Mouse (Mus musculus): ENCODE measurements around the gene Arf5.
A peak's percentile ranks its signal among the peaks of the same experiment; 100 is the strongest.

The Arf5 gene

DNA sequence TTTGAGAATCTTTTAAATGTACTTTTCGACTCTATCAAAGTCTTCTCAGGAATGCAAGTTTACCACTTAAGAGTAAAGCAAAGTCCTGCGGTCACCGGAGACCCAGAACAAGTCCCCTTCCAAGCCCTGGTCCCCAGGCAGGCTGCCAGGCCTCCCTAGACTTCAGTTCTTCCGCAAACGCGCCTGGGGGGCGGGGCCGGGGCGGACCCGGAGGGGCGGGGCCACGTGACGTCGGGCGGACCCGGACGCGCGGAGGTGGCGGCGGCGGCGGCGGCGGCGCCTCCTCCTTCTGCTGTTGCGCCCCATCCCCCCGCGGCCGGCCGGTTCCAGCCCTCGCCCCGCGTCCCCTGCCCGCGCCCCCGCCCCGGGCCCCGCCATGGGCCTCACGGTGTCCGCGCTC, at the start of gene Arf5:
Gene Arf5, plus strand, starts transcription at position 248 of the 400 bp plus-strand sequence.
- peak; percentile 98 for DNase-seq

DNA sequence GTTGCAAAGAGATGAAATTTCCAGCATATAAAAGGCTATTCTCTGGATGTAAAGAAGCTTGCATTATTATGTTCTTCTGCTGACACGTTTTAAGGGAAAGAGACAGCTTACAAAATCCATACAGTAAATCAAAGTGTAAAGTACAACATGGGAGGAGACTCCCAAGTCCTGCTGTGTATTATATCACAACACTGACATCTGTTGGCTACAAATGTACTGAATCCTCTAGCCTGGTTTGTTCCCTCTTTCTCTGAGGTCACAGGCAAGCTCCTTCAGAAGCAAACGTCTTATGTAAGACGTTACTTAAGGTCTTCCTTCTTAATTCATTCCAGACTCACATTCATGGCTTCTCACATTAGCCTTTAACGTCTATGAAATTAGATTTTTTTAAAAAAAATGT, 41.4 kb upstream of the Arf5 start:
- no peak for DNase-seq

DNA sequence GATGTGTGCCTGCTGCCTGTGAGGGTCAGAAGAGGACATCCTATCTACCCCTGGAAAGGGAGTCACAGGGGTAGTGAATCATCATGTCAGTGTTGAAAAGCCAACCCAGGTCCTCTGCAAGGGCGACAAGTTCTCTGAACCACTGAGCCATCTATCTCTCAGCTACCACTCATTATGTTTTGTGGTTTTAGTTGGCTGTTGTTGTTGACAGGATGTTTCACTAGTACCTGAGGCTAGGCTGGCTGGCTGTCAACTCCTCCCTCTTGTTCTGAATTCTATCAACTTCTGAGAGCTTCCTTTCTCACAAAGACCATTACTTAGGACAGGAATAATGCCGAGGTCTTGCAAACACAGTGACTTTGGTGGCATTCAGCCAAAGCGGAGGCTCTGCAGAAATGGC, 38.2 kb upstream of the Arf5 start:
- no peak for DNase-seq

DNA sequence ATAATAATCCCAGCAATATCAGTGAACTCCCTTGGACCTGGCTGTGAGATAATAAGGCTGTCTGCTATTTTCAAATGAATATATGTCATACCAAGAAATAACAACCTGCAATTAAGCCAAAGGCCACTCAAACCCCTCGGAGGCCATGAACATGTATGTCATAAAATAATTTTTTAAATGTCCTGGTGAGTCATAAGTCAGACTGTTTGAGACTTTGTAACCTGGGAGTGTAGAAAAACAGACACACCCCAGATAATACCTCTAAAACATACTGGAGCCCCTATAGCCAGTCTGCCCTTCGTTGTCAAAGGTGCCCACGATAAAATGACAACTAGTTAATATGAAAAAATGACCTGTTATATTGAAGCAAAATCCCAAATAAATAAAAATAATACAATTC, 34.3 kb upstream of the Arf5 start:
- DNase-seq: no peak

DNA sequence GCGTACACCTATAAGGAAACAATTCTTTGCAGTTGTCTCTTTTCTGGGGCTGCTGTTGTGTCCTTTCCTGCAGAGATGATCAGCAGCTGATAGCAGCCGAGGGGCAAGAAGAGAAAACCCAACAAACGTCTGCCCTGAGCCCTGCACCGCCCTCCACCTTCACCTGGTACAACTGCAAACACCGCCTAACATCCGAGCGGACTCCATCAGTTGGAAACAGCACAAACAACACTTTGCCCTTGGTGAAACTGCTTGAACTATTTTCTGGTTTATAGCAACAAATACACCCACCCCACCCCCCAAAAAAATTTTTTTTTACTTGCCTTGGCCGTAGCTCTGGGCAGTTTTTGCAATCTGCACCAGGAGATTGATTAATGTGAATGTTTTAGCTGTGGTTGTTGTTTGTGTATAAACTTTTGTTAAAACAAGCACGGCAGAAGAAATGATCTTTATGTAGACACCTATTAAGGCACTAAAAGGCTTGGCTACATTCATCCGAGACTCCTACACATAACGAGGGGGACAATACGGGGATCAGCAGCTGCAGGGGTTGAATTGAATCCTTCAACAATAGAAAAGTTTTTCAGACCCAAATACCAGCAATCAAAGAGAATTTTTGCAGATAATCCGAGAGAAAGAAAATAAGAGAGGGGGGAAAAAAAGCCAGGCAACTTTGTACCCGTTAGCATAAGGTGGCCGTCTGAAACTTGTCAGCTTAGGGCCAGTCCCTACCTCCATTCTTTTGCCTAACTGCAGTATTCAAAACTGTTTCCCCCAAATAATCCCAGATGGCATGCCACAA, 27.1 kb upstream of the Arf5 start:
- DNase-seq: no peak

DNA sequence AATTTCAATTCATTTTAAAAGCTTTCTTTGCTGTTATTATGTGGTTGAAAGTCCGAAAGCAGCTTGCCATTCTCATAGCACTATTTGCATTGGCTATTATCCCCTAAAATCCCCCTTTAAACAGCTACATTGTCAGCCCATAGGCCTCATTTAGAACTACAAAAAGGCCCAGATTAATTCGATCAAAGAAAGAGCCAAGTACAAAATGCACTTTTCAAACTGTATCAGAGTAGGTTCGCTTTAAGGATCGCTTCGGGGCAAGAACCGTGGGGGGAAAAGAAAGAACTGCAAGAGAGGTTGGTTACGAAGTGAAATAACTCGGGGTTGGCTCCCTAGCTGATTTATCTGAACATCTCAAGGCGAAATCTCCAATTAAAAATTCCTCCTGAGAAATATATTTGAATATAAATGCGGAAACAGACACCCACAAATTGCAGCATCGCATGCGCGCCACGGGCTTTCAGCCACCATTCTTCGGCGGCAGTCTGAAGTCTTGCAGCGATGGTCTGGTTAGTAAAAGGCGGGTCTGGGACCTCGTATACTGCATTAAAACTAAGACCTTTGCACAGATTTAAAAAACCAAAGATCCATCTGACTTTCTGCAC, 26.4 kb upstream of the Arf5 start:
- DNase-seq: peak; percentile 24

DNA sequence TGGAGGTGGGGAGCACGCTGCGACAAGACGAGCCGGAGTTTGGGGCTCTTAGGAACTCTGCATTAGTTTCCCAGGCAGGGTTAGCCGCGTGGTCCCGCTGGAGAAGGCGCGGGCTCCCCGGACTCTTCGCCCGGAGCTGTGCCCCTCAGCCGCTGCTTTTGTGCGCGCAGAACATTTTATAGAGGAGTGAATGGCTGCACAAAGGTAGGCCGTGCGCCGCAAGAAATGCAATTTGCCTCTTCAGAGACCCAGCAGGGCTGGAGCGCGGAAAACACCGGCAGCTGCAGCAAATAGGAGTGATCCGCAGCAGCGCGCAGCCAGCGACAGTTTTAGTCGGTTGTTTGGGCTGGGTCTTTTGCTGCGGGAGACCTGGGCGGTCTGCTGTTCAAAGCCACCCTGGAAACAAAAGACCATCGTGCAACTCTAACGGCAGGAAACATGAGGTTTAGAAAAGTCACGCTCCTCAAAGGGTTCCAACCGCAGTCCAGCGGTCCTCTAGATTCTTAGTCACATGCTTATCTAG, 25.6 kb upstream of the Arf5 start, which contains the start of gene Zfp800:
Gene Zfp800, minus strand, starts transcription at position 325 of the 523 bp plus-strand sequence.
- peak; percentile 37 for DNase-seq

DNA sequence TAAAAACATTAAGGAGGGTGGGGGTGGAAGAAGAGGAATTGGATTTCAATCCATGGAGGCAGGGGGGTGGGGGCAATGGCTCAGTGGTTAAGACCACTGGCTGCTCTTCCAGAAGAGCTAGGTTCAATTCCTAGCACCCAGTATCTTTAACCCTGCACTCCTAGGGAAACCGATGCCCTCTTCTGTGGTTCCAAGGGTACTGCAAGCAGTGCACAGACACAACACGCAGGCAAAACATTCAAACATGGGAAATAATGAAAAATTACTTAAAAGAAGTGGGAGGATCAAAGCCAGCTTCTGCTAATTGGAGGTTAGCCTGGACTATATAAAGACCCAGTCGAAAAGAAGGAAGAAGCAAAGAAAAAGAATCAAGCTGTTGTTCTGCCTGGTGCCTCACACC, 24.6 kb upstream of the Arf5 start:
- no peak for DNase-seq

DNA sequence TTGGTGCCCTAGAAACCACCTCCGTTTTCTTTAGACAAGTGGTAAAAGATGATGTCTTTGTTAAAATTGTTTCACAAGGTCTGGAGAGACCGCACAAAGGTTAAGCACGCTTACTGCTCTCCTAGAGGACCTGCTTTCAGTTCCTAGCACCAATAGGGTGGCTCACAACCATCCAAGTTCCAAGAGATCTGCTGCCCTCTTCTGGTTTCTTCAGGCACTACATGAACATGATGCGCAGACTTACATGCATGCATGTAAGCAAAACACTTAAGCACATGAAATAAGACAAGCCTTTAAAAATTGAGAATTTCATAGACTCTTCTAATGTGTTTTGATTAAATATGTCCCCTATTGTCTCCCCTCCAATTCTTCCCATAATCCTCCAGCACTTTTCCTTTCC, 23.6 kb upstream of the Arf5 start:
- DNase-seq: peak; percentile 38

DNA sequence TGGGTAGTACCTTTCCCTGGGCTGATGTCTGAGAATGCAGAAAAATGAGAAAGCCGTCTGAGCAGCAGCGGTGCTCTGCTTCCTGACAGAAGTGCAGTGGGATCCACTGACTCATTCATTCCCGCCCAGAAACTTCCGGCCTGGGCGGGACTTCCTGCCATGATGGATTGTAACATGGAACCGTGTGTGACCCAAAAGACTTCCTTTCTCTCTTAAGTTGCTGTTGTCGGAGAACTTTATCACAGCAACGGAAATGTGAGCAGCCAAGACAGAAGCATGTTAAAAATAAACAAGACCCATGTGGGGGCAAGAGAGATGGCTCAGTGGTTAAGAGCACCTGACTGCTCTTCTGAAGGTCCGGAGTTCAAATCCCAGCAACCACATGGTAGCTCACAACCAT, 13.3 kb upstream of the Arf5 start:
- no peak for DNase-seq

DNA sequence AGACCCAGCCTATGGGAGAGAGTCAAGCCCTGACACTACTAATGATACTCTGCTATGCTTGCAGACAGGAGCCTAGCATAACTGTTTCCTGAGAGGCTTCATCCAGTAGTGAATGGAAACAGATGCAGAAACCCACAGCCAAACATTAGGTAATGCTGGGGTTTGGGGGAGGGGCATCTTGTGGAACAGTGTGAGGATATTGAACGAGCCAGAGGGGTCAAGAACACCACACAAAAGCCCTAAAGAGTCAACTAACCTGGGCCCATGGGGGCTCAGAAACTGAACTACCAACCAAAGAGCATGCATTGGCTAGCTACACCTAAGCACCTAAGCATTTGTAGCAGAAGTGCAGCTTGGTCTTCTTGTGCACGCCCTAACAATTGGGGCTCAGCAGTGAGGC, 12.1 kb upstream of the Arf5 start:
- no peak for DNase-seq

DNA sequence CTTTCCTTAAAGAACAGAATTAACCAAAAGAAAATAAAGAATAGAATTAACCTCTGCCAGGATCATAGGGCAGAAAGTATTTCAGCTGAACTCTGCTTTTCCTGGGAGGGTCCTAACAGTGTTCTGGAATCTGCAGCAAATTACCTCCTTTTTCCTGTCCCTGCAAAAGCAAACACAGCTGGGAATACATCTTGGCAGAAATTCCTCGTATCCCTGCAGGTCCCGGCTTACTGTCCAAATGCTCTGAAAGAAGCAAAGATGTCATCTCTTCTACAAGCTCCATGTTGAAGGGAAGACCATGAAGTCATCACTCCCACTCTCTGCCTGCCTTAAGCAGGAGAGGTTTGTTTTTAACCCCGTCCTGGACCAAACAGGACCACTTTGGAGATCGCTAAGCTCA, 6.4 kb upstream of the Arf5 start:
- DNase-seq: no peak

DNA sequence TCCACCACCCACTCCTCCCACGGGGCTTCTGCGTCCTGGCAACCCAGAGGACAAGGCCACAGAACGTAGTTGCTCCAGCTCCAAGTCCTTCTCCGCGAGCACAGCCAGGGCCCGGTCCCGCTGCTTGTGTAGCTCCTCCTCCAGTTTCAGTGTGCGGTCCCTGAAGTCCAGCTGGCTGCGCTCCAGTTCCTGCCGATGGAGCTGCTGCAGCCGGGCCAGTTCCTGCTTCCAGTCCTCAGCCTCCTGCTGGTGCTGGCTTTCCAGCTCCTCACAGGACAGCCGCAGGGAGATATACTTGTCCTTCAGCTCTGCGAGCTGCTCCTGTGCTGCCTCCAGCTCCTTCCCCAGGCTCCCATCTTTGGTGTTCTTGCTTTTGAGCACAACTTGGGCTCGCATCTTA, 4.9 kb upstream of the Arf5 start:
- no peak for DNase-seq

DNA sequence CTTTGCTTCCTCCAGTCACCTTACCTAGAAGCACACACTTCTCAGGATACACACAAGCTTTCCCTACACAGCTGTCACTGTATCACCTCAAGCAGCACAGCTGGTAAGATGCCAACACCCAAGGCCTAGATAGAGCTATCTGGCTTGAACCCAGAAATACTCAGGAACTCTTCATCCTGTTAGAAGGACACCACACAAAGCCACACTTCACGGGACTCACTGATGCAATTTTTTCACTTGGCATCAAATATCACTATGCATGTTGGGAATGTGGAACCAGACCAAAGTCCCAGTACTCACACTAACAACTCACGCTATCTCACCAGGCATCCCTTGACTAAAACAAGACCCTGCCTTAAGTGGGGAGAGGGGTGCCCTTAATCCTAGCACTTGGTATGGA, 3.7 kb upstream of the Arf5 start:
- no peak for DNase-seq

DNA sequence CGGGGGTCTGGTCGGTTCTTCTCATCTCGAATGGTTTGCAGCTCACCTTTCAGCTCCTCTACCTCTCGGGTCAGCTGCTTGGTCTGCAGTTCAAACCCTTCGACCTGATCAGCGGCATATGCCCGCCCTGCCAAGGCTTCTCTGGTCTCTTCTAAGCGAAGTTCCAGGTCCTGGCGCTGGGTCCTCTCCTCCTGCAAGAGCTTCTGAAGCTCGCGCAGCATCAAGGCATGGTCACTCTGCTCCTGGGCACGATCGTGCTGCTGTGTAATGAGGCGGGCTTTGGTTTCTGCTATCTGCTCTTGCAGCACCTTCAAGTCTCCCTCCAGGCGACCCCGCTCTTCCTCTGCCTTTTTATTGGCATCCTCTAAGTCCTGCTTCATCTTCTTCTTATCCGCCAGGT, 3.0 kb upstream of the Arf5 start:
- peak; percentile 14 for DNase-seq

DNA sequence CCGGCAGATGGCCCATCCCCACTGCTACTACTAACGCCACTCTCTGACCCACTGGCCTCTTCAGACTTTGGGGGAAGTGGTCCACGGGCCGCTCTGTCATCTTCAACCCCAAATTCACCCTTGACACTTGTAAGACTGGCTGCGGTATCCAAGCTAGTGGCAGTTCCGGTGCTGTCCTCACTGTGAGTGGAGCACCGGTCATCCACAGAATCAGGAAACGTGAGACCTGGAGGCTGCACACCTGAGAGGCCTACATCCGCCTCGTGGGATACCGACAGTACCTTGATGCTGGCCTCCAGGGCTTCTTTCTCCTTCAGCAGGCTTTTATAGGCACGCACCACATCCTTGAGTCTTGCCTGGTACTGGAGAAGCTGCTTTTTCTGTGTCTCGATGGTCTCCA, 2.5 kb upstream of the Arf5 start:
- no peak for DNase-seq

DNA sequence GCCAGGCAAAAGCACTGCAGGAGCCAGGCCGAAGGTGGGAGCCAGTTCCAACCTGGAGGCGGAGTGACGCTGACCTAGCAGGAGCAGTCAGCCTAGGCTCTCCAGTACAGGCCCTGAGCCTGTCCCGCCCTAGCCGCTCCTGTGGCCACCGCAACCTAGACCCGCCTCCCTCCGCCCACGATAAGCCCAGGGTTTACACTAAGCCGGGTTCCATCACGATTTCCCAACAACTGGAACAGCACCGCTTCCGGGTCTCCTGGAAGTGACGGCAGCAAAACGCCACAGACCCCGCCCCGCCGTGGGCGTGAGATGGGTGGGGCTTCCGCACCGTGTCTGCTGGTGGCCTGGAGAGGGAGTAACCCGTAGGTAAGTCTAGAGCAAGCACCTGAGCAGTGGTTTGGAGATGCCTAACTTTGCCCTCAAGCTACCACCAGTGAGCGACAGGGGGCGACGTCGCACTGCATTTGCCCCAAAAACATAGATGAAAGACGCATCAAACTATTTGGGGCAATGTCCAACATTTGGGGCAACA, 1.8 kb upstream of the Arf5 start:
- peak; percentile 96 for DNase-seq

DNA sequence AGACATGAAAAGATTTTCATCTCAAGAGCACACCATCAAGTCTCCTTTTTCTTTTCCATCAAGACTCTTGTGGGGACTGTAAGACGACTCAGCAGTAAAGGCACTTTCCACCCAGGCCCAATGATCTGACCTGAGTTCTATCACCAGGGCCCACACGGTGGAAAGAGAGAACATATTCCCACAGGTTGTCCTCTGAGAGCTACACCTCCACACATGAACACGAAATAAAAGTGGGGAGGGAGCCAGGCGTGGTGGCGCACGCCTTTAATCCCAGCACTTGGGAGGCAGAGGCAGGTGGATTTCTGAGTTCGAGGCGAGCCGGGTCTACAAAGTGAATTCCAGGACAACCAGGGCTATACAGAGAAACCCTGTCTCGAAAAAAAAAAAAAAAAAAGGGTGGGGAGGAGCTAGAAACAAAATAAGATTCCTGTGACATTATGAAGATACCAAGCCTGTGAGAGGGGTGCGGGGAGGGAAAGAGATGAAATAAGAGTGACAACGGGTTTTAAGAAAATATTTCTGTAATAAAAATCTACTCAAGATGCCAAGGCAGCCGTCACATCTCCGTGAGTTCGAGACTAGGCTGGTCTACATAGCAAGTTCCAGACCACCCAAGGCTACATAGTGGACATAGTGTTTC, 589 bp upstream of the Arf5 start:
- peak; percentile 14 for DNase-seq

DNA sequence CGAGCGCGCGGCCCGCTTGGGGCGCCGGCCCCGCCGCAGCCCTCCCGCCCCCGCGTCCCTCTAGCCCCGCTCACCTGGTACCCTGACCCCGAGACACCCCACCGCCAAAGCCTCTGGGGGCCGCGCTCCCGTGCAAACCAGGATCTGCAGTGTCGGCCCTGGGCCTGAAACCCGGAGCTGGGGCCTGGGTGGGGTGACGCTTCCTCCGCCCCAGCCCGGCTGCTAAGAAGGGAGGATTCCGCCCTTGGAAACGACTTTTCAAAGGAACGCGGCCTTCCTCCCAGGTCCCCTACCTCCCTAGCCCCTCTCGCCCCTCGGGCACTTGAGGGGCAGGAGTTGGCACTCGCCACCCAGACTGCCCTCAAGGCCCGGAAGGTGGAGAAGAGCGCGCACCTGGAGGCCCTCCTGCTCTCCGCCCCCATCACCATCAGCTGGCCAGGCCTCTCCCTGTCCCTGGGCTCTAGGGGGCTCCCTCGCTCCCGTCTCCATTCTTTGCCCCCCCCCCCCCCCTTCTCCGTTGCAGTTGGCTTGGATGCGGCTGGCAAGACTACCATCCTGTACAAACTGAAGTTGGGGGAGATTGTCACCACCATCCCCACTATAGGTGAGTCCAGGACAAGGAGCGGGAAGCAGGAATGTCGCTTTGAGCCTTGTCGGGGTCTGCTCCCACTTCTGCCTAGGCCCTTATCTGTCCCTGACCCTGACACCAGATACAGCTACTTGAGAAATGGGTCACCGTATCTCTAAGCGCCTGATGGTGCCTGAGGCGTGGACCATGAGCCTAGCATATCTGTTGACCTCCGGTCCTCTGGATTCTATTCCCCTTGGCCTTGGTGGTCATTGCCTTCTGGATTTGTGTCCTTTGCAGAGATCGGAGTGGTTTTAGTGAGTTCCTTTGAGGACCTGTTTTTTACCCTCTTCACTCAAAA, 671 bp downstream of the Arf5 start:
- peak; percentile 70 for DNase-seq

DNA sequence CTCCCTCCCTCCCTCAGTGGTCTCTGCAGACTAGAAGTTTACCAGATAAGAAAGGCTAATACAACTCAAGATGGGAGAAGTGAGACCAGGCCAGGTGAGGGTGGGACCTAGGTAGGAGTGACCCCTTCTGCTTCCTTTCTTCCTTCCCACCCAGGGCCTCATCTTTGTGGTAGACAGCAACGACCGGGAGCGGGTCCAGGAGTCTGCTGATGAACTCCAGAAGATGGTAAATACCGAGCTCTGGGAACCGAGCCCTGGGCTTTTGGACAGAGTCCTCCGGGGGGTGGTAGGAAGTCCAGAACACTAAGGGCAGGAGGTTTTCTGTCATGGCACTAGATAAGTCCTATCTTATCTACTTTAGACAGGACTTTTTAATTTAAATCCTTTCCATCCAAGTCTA, 1.7 kb downstream of the Arf5 start:
- peak; percentile 13 for DNase-seq

DNA sequence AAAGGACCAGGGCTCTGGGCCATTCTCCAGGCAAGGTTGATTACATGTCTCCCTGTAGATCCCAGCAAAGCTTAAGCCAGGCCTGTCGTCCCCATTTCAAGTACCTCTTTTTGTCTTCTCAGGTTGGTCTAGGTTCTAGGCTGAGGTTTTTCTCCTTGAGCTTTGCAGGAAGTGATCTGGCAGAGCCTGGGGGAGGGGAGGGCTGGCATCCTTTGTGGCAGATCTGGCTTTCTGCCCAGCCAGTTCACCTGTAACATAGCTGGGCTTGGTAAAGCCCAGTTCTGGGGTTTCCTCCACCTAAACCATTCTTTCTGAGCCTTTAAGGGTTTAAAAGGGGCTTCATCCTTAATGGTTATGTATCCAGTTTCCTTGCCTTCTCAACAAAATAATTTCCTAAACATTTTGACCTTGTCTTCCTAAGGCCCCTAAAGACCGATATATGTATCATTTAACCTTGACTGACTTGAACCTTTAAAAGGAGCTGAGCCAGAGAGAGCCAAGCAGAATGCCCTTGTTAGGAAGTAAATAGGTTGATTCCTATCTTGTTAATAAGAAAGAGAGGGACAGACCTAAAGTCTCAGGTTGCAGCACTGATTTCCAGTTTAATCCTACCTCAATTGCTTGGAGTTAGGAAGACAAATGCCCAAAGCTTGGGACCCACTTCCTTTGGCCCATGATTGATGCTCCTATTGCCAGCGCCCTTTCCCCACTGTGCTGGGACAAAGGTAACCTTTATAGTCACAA, 3.9 kb downstream of the Arf5 start, which contains the start of gene Fscn3:
Gene Fscn3, plus strand, starts transcription at position 694 of the 744 bp plus-strand sequence.
- peak; percentile 72 for DNase-seq

DNA sequence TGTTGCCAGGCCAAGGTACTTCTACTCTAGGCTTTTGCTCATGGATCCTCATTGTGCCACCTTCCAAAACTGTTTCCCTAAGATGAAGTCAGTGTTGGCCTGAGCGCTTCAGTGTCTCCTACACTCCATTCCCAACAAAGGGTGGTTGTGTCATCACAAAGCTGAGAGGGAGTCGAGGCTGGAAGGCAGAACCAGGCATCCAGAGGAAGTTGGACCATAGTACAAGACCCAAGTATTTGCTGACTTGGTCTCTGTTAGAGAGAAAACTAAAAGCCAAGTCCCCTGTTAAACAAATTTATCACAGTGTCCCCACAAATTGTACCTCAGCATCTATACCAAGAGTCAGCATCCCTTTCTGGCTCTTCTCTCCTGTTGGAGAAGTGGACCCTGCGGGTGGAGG, 4.9 kb downstream of the Arf5 start, which contains the start of gene Gcc1:
Gene Gcc1, minus strand, starts transcription at position 101 of the 400 bp plus-strand sequence.
- no peak for DNase-seq

All from thymus, postnatal 14 days (tissue).